Mouse (Mus musculus): Measurements from ENCODE around the gene Rab17. TPM values are rescaled to one million over a fixed set of nuclear protein-coding genes. Genes with fewer than 3 reads are reported as not detected.

Gene Rab17
- 42.0 and 47.8 TPM in 2 replicates for polyA plus RNA-seq (2012; rRNA removed)

GRCm38 (mm10) chr1:90969347-90969784 is at the start of gene Rab17:
TSS of gene Rab17 (minus strand) at chr1:90969661.
- WGBS, result 12% methylated on average over 9 of the region's 9 CpGs
- no peak for DNase-seq (ENCODE audit: low read depth, low spot score)

GRCm38 (mm10) chr1:91017111-91017758 is 47.8 kb upstream of the Rab17 start:
- 40% methylated on average over 20 of the region's 20 CpGs for WGBS

GRCm38 (mm10) chr1:91015571-91015970 is 46.1 kb upstream of the Rab17 start:
- no peak for DNase-seq (ENCODE audit: low read depth, low spot score)
- 59% methylated on average over 7 of the region's 7 CpGs for WGBS

More at GRCm38 (mm10) chr1:91017111-91017758, 47.8 kb upstream of the Rab17 start:
- no peak for DNase-seq (ENCODE audit: low read depth, low spot score)

- DNase-seq (ENCODE audit: low read depth, low spot score), result no peak
- 70% methylated on average over 3 of the region's 3 CpGs for WGBS
Measured at GRCm38 (mm10) chr1:91013803-91014202, 44.3 kb upstream of the Rab17 start.

GRCm38 (mm10) chr1:91011336-91011735 is 41.9 kb upstream of the Rab17 start:
- DNase-seq (ENCODE audit: low read depth, low spot score), result no peak
- WGBS, result 83% methylated on average over 3 of the region's 3 CpGs

GRCm38 (mm10) chr1:91010716-91011115 is 41.3 kb upstream of the Rab17 start:
- 72% methylated on average over 2 of the region's 2 CpGs for WGBS

GRCm38 (mm10) chr1:91010216-91010615 is 40.8 kb upstream of the Rab17 start:
- 75% methylated on average over 7 of the region's 7 CpGs for WGBS
- no peak for DNase-seq (ENCODE audit: low read depth, low spot score)

More at GRCm38 (mm10) chr1:91010716-91011115, 41.3 kb upstream of the Rab17 start:
- no peak for DNase-seq (ENCODE audit: low read depth, low spot score)

GRCm38 (mm10) chr1:91009266-91009665 is 39.8 kb upstream of the Rab17 start:
- WGBS, result 75% methylated on average over 6 of the region's 6 CpGs
- DNase-seq (ENCODE audit: low read depth, low spot score), result no peak

- 92% methylated on average over 9 of the region's 9 CpGs for WGBS
Measured at GRCm38 (mm10) chr1:91008746-91009145, 39.3 kb upstream of the Rab17 start.

GRCm38 (mm10) chr1:91008147-91008682 is 38.8 kb upstream of the Rab17 start:
- 93% methylated on average over 14 of the region's 14 CpGs for WGBS
- DNase-seq (ENCODE audit: low read depth, low spot score), result no peak

More at GRCm38 (mm10) chr1:91008746-91009145, 39.3 kb upstream of the Rab17 start:
- no peak for DNase-seq (ENCODE audit: low read depth, low spot score)

GRCm38 (mm10) chr1:91006708-91007107 is 37.2 kb upstream of the Rab17 start:
- WGBS, result 42% methylated on average over 9 of the region's 9 CpGs
- no peak for DNase-seq (ENCODE audit: low read depth, low spot score)

GRCm38 (mm10) chr1:91006037-91006436 is 36.6 kb upstream of the Rab17 start:
- WGBS, result 25% methylated on average over 5 of the region's 5 CpGs
- DNase-seq (ENCODE audit: low read depth, low spot score), result no peak

- no peak for DNase-seq (ENCODE audit: low read depth, low spot score)
- WGBS, result 74% methylated on average over 8 of the region's 8 CpGs
Measured at GRCm38 (mm10) chr1:91003522-91004253, 34.2 kb upstream of the Rab17 start.

- WGBS, result 77% methylated on average over 3 of the region's 3 CpGs
- no peak for DNase-seq (ENCODE audit: low read depth, low spot score)
Measured at GRCm38 (mm10) chr1:91002641-91003040, 33.2 kb upstream of the Rab17 start.

GRCm38 (mm10) chr1:91001871-91002539 is 32.5 kb upstream of the Rab17 start:
- 81% methylated on average over 3 of the region's 3 CpGs for WGBS
- DNase-seq (ENCODE audit: low read depth, low spot score), result no peak

- DNase-seq (ENCODE audit: low read depth, low spot score), result no peak
- 89% methylated on average over 3 of the region's 3 CpGs for WGBS
Measured at GRCm38 (mm10) chr1:91001101-91001500, 31.6 kb upstream of the Rab17 start.

GRCm38 (mm10) chr1:90999911-91000601 is 30.6 kb upstream of the Rab17 start:
- WGBS, result 55% methylated on average over 10 of the region's 10 CpGs
- DNase-seq (ENCODE audit: low read depth, low spot score), result no peak

- no peak for DNase-seq (ENCODE audit: low read depth, low spot score)
- WGBS, result under 1% methylated on average over 41 of the region's 41 CpGs
Measured at GRCm38 (mm10) chr1:90998891-90999611, 29.6 kb upstream of the Rab17 start.
